Mouse (Mus musculus) liver, embryonic 15.5 days (tissue): ENCODE data around the gene Atp2b2. TPM values are rescaled to one million over a fixed set of nuclear protein-coding genes. Genes with fewer than 3 reads are reported as not detected.
"Not testable (repeated sequence)": the region's sequence is repeated elsewhere in the genome, so short reads cannot be mapped to it uniquely, and the experiment has no call there.

Source experiments
- ATAC-seq: fragments of 200-750 bp; cut with Nextera tagmentation; 2 replicates; pipeline ENCODE4 v1.8.0; 2017; ENCODE audit warnings: moderate number of reproducible peaks, mild to moderate bottlenecking, moderate library complexity; ENCODE audit not compliant: insufficient read depth
- H3K27ac ChIP-seq: fragments of 300-500 bp; sonication (generic); replicated peaks from 2 replicates; pipeline ENCODE4 v1.5.1; 2015; ENCODE audit warnings: mild to moderate bottlenecking, inconsistent platforms
- H3K27me3 ChIP-seq: fragments of 300-500 bp; sonication (generic); 2 replicates; pipeline ENCODE4 v1.6.1; 2015; ENCODE audit warnings: mild to moderate bottlenecking, inconsistent platforms
- H3K36me3 ChIP-seq: fragments of 300-500 bp; sonication (generic); replicated peaks from 2 replicates; pipeline ENCODE4 v1.6.1; 2015; ENCODE audit warnings: moderate library complexity, mild to moderate bottlenecking, inconsistent platforms
- H3K4me1 ChIP-seq: fragments of 300-500 bp; sonication (generic); replicated peaks from 2 replicates; pipeline ENCODE4 v1.6.1; 2015; ENCODE audit warnings: inconsistent platforms
- H3K4me2 ChIP-seq: fragments of 300-500 bp; sonication (generic); 2 replicates; pipeline ENCODE4 v1.6.1; 2015; ENCODE audit warnings: moderate library complexity, mild to moderate bottlenecking, inconsistent platforms
- H3K4me3 ChIP-seq: fragments of 300-500 bp; sonication (generic); replicated peaks from 2 replicates; pipeline ENCODE4 v1.5.1; 2015; ENCODE audit warnings: mild to moderate bottlenecking, inconsistent platforms
- H3K9ac ChIP-seq: fragments of 300-500 bp; sonication (generic); 2 replicates; pipeline ENCODE4 v1.6.1; 2015; ENCODE audit warnings: moderate library complexity, mild to moderate bottlenecking, inconsistent platforms
- H3K9me3 ChIP-seq: fragments of 300-500 bp; sonication (generic); replicated peaks from 2 replicates; pipeline ENCODE4 v1.6.1; 2016; ENCODE audit warnings: inconsistent platforms
- WGBS: fragments of 180-500 bp; shearing (Covaris S2); methylation state at CpG from one replicate; pipeline ENCODE4 v1.1.7; 2015; ENCODE audit warnings: mixed read lengths; ENCODE audit not compliant: insufficient replicate concordance; 5-methylcytosine and 5-hydroxymethylcytosine counted together
- microRNA-seq: library from miRNA; unstranded; fragments of <30 nt; microRNA quantifications from one replicate; pipeline ENCODE4, GENCODE M21; 2016
- polyA plus RNA-seq: library from polyadenylated mRNA; unstranded; fragments of >200 nt; fragmentation: Nextera tagmentation; extraction: Ambion mirVana; gene quantifications from 2 replicates; pipeline ENCODE4 v1.2.1, GENCODE M21; 2015

Gene Atp2b2
- polyA plus RNA-seq, 1 experiment from 2014 or later, result 1.9 TPM

- H3K4me3 ChIP-seq, ATAC-seq, H3K4me2 ChIP-seq, H3K9ac ChIP-seq, H3K27ac ChIP-seq, H3K27me3 ChIP-seq, H3K4me1 ChIP-seq, H3K9me3 ChIP-seq: not testable (repeated sequence)
- peaks cover 98% of the 10 kb centered on the region for H3K36me3 ChIP-seq
- WGBS, result 91% methylated on average over 5 of the region's 5 CpGs
Observed at GRCm38 (mm10) chr6:113713389-113713788, 329.0 kb downstream of the Atp2b2 start.

DNA sequence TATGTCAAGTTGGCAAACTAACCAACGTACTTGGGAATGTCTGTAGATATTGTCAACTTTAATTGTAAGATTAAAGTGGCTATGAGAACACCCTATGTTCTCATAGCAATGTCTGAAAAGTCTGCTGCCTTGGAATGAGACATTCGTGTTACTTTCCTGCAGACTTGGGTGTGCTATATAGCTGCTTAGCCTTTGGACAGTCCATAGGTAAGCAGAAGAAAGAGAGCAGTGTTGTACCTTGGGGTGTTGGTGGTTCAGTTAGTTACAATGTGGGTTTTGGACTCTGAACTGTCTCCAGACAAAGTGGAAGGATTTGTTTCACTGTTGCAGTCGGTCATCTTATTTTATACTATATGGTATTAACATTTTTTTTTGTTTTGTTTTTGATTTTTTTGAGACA is 329.7 kb downstream of the Atp2b2 start:
- no peak overlapping the region for H3K27ac ChIP-seq
- peaks cover 4% of the 10 kb centered on the region; the same call in 1 of the 2 replicates for H3K4me1 ChIP-seq
- no peaks in the 10 kb centered on the region for H3K27me3 ChIP-seq
- no peak overlapping the region for H3K4me2 ChIP-seq
- no peak overlapping the region for H3K4me3 ChIP-seq
- H3K9me3 ChIP-seq, result no peaks in the 10 kb centered on the region
- H3K9ac ChIP-seq, result no peak overlapping the region
- peaks cover 99% of the 10 kb centered on the region for H3K36me3 ChIP-seq
- 82% methylated on average over 3 of the region's 3 CpGs for WGBS
- ATAC-seq, result no peak

- H3K4me1 ChIP-seq, result peaks cover 77% of the 10 kb centered on the region
- H3K9me3 ChIP-seq, result no peaks in the 10 kb centered on the region
- H3K27me3 ChIP-seq, result no peaks in the 10 kb centered on the region
- peak overlapping the region; percentile 90 for H3K4me2 ChIP-seq
- no peak for ATAC-seq
- WGBS, result under 1% methylated on average over 111 of the region's 113 CpGs
- peak overlapping the region; percentile 95 for H3K9ac ChIP-seq
- H3K36me3 ChIP-seq, result peaks cover 58% of the 10 kb centered on the region
- peak overlapping the region; percentile 99 for H3K27ac ChIP-seq
- peak overlapping the region; percentile 85 for H3K4me3 ChIP-seq
Observed at GRCm38 (mm10) chr6:113697222-113698205, 344.9 kb downstream of the Atp2b2 start.

DNA sequence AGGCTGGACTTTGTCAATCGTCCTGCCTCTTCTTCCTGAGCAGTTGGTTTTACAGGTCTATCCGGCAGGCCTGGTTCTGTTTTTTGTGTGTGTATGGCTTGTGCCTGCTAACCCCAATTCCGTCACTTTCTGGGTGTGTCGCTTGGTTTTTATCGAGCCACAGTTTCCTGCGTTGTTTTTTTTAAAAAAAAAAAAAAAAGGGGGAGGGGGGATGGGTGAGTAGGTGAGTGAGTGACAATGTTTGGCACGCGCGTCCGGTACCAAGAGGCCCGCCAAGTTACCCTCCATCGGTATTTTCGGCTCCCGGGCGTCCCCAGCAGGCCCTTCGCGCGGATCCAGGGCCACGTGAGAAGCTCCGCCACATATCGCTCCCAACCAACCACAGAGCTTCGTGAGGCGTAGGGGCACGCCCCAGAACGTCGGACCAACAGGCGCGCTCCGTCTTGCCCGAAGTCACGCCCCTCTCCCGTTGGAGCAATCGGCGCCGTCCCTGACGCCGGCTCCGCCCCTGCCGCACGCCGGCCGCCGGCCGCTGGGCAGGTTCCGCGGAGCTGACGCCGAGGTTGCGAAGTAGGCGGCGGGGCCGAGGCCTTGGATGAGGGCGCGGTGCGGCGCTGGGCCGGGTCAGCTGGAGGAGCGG is 345.7 kb downstream of the Atp2b2 start, which contains the start of gene Tatdn2:
Tatdn2 (plus strand) TSS at position 469 of the 640 bp plus-strand sequence.
- H3K36me3 ChIP-seq, result peaks cover 55% of the 10 kb centered on the region
- peak within 1 kb of the TSS; percentile 95 for H3K9ac ChIP-seq
- H3K4me2 ChIP-seq, result peak within 1 kb of the TSS; percentile 90
- H3K27me3 ChIP-seq, result no peaks in the 10 kb centered on the region
- peak; percentile 95 for ATAC-seq
- 0% methylated on average over 57 of the region's 58 CpGs for WGBS
- peak within 1 kb of the TSS; percentile 85 for H3K4me3 ChIP-seq
- H3K4me1 ChIP-seq, result peaks cover 84% of the 10 kb centered on the region
- H3K27ac ChIP-seq, result peak within 1 kb of the TSS; percentile 99
- no peaks in the 10 kb centered on the region for H3K9me3 ChIP-seq

DNA sequence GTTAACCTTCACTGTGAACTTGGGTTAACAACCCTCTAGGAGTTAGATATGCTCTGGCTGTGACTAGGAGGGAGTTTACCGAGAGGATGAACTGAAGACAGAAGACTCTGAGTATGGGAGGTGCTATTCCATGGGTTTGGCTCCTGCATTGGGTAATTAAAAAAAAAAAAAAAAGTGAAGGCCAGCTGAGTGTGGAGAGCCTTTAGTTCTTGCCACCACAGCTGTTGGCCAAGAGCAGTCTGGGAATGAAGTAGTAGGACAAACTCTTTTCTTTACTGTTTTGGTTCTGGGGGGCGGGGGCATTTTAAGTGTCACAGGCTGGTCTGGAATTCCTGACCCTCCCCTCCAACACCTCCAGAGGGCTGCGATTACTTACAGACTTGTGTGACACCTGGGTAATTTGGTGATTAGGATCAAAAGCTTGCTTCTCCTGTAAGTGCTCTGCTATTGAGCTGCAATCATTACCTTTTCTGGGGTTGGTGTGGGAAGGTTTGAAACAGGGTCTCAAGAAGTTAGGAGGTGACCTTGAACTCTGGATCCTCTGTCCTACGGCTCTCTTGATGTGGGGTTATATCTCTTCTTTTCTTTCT is 346.6 kb downstream of the Atp2b2 start:
- Histone ChIP-seq H3K36me3 (peaks cover 47% of the 10 kb centered on the region), H3K4me1 (peaks cover 86% of the 10 kb centered on the region), H3K9ac (peak overlapping the region; percentile 37), H3K9me3 (no peaks in the 10 kb centered on the region), H3K27ac (peak overlapping the region; percentile 99), H3K4me3 (peak overlapping the region; percentile 85), H3K4me2 (peak overlapping the region; percentile 90), H3K27me3 (no peaks in the 10 kb centered on the region)
- WGBS, result 35% methylated on average over 4 of the region's 4 CpGs
- no peak for ATAC-seq

- ATAC-seq, result no peak
- Histone ChIP-seq H3K27me3 (no peaks in the 10 kb centered on the region), H3K27ac (peak overlapping the region; percentile 99), H3K4me2 (peak overlapping the region; percentile 90), H3K4me3 (peak overlapping the region; percentile 85; the same call in 1 of the 2 replicates), H3K9ac (peak overlapping the region; percentile 37; the same call in 1 of the 2 replicates), H3K4me1 (peaks cover 86% of the 10 kb centered on the region), H3K9me3 (no peaks in the 10 kb centered on the region), H3K36me3 (peaks cover 40% of the 10 kb centered on the region)
- 10% methylated on average over 1 of the region's 1 CpGs for WGBS
Observed at GRCm38 (mm10) chr6:113695203-113695602, 347.2 kb downstream of the Atp2b2 start.

Small RNA genes lying within 50 kb of the gene (microRNA-seq; reads per million reads assigned to microRNA genes)
- gene Mir7042, result 0.76 reads per million

Other genes starting within 250 kb of the Atp2b2 start
- 0.03 TPM in 1 of 2 replicates, not detected in the other for gene Slc6a11, start 88.6 kb upstream of the Atp2b2 start, polyA plus RNA-seq
- gene Slc6a1, start 240.0 kb upstream of the Atp2b2 start, polyA plus RNA-seq, result 0.06 and 0.09 TPM in 2 replicates